Mouse (Mus musculus) bone marrow macrophage, adult 2 months (primary cell): ENCODE data around the gene Map3k7cl. TPM values are rescaled to one million over a fixed set of nuclear protein-coding genes. Genes with fewer than 3 reads are reported as not detected.

Experiments used
- H3K27ac ChIP-seq: 2 replicates; pipeline ENCODE4 v1.5.1; 2012; ENCODE audit warnings: low read depth, low read length; ENCODE audit not compliant: insufficient read depth
- H3K4me1 ChIP-seq: 2 replicates; pipeline ENCODE4 v1.6.1; 2012; ENCODE audit warnings: low read length; ENCODE audit not compliant: control insufficient read depth, insufficient read depth
- H3K4me3 ChIP-seq: 2 replicates; pipeline ENCODE4 v1.5.1; 2012; ENCODE audit warnings: mild to moderate bottlenecking, low read length, moderate library complexity; ENCODE audit not compliant: insufficient read depth
- CTCF ChIP-seq: IDR thresholded peaks from 2 replicates; pipeline ENCODE4 v1.5.1; 2012; ENCODE audit warnings: low read depth, mild to moderate bottlenecking, low read length, moderate library complexity
- POLR2A ChIP-seq: IDR thresholded peaks from 2 replicates; pipeline ENCODE4 v1.6.1; 2012; ENCODE audit warnings: mild to moderate bottlenecking, low read depth, low read length, borderline replicate concordance
- polyA plus RNA-seq: library from polyadenylated mRNA; stranded (reverse); fragments of >200 nt; gene quantifications from 2 replicates; pipeline ENCODE4 v1.2.4, GENCODE M21; 2012; ENCODE audit not compliant: missing spikeins, insufficient read depth, insufficient read length

Gene Map3k7cl
- polyA plus RNA-seq, 1 experiment, result not detected

DNA sequence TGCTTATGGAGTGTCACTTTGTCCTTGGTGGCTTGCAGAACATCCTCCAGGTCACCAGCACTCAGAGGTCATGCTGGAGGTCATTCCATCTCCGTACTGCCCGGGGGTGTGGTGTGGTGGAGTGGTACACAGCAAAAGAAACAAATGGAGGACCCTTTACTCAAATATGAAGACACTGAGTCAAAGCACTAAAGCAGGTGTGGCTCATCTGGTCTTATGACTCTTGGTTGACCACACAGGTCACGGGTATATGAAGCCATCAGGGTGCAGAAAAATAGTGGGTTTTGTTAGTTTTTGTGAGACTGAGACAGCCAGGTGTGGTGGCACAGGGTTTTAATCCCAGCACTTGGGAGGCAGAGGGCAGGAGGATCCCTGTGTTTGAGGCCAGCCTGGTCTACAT is 11.4 kb downstream of the Map3k7cl start:
- H3K4me3 ChIP-seq, result no peak overlapping the region
- TF ChIP-seq CTCF, result no peak
- TF ChIP-seq POLR2A, result no peak
- no peaks in the 10 kb centered on the region for H3K4me1 ChIP-seq
- H3K27ac ChIP-seq, result no peak overlapping the region

DNA sequence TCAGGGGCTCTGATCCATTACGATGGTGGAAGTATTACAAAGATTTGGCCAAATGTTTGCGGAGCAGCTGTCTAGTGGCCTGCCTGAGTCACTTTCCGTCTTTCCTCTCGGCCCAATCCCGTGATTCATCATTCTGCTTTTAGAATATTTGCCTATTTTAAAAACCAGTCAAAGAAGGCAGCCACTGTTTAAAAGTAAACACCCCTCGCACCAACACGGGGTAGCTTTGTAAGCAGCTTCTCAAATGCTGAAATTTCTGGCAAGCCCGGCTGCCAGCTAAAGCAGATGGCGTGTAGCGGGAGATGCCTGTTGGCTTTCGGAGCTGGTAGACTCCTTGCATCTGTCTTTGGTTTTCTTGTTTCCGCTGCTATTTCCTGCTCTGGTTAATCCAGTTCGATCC is 14.4 kb downstream of the Map3k7cl start:
- no peak overlapping the region for H3K4me3 ChIP-seq
- no peaks in the 10 kb centered on the region for H3K4me1 ChIP-seq
- no peak for TF ChIP-seq CTCF
- TF ChIP-seq POLR2A, result no peak
- no peak overlapping the region for H3K27ac ChIP-seq

DNA sequence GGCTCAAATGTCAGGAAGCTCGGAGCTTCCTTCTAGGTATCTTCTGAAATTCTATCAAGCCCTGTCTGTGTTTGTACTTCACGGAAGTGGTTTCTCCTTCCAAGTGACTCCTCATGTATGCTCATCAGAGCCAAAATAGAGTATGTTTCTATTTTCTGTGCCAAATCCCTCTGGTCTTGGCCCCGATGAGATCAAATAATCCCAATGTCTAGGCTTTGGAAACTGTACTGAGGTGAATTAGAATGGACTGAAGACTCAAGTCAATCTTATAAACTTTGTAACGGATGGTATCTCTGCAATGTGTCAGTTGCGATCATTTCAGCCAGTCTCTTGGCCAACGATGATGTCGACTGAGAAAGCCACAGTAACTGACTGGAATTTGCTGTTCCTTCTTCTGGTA is 15.1 kb downstream of the Map3k7cl start:
- TF ChIP-seq CTCF (no peak), POLR2A (no peak)
- Histone ChIP-seq H3K4me1 (no peaks in the 10 kb centered on the region), H3K27ac (no peak overlapping the region), H3K4me3 (no peak overlapping the region)

DNA sequence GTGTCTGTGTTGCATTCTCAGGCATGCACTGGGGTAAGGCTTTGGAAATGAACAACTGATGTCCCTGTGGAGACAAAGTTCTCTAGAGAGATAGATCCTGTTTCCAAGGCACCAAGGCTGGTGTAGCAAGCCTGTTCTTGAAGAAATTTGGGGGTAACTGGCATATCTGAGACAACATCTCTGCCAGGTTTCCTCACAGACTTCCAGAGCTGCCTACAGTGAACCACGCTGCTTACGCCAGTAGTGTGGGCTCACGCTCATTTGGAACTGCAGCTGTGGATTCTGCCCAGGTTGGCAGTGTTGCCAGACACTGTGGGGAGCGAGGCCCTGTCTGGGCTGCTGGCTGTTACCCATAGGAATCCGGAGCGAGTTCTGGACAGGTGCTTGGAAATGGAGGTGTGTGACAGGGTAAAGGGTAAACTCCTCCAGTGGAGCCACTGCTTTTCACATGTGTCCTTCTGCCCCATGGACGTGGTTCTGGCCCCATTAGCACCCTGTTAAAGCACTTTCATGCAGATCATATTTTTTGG is 16.5 kb downstream of the Map3k7cl start:
- TF ChIP-seq POLR2A, result no peak
- Histone ChIP-seq H3K4me1 (no peaks in the 10 kb centered on the region), H3K27ac (no peak overlapping the region), H3K4me3 (no peak overlapping the region)

GRCm38 (mm10) chr16:87570334-87570733 is 17.2 kb downstream of the Map3k7cl start:
- TF ChIP-seq CTCF, result no peak
- no peak for TF ChIP-seq POLR2A
- Histone ChIP-seq H3K4me3 (no peak overlapping the region), H3K4me1 (no peaks in the 10 kb centered on the region), H3K27ac (no peak overlapping the region)

- TF ChIP-seq CTCF (no peak), POLR2A (no peak)
- no peak overlapping the region for H3K27ac ChIP-seq
- H3K4me3 ChIP-seq, result no peak overlapping the region
- H3K4me1 ChIP-seq, result no peaks in the 10 kb centered on the region; the same call in 1 of the 2 replicates
Measured at GRCm38 (mm10) chr16:87573409-87573808, 20.3 kb downstream of the Map3k7cl start.

GRCm38 (mm10) chr16:87574160-87574559 is 21.0 kb downstream of the Map3k7cl start:
- TF ChIP-seq POLR2A (no peak), CTCF (no peak)
- H3K27ac ChIP-seq, result no peak overlapping the region
- H3K4me1 ChIP-seq, result no peaks in the 10 kb centered on the region; the same call in 1 of the 2 replicates
- H3K4me3 ChIP-seq, result no peak overlapping the region

DNA sequence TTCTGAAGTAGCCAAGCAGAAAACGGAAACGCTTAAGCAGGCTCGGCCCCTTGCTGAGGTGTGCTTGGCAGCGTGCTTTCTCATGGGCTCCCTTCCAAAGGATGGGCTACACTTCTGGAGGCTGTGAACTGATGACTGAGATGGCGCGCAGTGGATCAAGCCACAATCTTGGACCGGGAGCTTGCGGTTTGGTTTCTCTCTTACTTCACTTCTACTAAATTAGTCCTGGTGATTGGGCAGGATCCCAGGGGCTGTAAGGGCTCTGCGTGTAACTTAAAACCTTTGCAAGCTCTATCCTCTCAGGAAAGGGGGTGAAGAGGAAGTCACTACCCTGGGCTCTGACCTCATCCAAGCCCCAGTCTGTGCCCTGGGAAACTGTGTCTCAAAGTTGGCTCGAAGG is 22.5 kb downstream of the Map3k7cl start:
- Histone ChIP-seq H3K4me3 (no peak overlapping the region), H3K4me1 (no peaks in the 10 kb centered on the region; the same call in 1 of the 2 replicates), H3K27ac (no peak overlapping the region)
- TF ChIP-seq CTCF (no peak), POLR2A (no peak)

- H3K4me1 ChIP-seq, result no peaks in the 10 kb centered on the region; the same call in 1 of the 2 replicates
- H3K4me3 ChIP-seq, result no peak overlapping the region
- TF ChIP-seq POLR2A (no peak), CTCF (no peak)
- H3K27ac ChIP-seq, result no peak overlapping the region
Measured at GRCm38 (mm10) chr16:87578881-87579280, 25.8 kb downstream of the Map3k7cl start.

DNA sequence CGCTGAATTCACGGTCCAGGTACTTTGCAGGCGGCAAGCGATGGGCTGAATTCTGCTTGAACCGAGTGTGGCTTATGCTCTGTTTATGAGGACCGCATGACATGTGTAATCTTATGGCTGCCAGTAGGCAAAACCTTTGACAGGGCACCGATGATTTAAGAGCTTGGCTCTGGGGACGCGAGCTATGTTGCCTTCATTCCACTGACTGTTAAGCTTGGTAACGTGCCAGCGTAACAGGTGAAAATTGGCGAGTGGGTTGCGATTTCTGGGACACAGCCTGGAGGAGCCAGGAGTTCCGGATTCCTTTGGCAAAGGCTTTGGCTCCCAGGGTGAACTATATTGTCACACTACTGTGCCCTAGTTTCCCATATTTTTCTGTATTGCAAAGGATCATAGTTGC is 26.3 kb downstream of the Map3k7cl start:
- Histone ChIP-seq H3K4me3 (no peak overlapping the region), H3K4me1 (no peaks in the 10 kb centered on the region; the same call in 1 of the 2 replicates), H3K27ac (no peak overlapping the region)
- TF ChIP-seq POLR2A (no peak), CTCF (no peak)

- no peak overlapping the region for H3K4me3 ChIP-seq
- H3K27ac ChIP-seq, result no peak overlapping the region
- TF ChIP-seq CTCF (no peak), POLR2A (no peak)
- H3K4me1 ChIP-seq, result peaks cover 10% of the 10 kb centered on the region
Measured at GRCm38 (mm10) chr16:87582776-87583175, 29.6 kb downstream of the Map3k7cl start.
